Mouse (Mus musculus) induced T-regulatory cell, adult 2 months (primary cell): Measurements from ENCODE around the gene Lipa.

Experiments
- DNase-seq: peaks from one replicate; pipeline ENCODE4 v3.0.0-alpha.2; 2012; ENCODE audit warnings: low read depth

Lipa gene

DNA sequence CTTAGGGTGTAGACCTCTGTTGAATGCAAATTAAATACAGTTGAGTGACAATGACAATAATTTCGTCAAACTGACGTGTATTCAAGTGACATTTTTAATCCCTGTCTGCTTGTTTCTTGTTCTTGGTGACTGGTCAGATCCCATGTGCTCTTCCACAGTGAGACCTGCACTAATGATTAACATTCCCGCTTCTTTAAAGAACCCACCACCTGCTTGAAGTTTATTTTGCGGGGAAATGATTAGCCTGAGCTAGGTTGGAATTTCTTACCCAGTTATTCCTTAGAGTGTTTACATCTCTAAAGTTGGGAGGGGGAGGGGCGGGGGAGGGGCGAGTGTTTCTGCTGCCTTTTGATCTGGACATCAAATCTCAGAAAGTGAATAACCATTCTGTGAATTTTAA lies 59.1 kb downstream of the Lipa start:
- DNase-seq, result no peak

DNA sequence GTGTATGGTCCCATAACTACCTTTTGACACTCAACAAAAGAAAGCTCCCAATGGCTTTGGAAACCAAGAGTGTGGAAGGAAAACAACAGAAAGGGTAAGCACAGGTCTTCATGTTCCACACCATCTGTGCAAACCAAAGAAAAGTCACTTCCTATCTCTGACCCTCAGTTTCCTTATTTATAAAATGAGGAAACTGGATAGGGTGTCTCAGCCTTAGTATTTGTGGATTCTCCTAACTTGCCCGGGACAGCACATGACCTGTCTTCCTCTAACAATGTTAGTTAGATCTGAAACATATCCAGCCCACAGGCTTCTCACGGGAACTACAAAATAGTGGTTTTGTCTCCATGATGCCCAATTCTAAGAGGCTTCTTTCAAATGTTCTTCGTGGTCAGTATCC lies 62.8 kb downstream of the Lipa start:
- DNase-seq, result no peak

DNA sequence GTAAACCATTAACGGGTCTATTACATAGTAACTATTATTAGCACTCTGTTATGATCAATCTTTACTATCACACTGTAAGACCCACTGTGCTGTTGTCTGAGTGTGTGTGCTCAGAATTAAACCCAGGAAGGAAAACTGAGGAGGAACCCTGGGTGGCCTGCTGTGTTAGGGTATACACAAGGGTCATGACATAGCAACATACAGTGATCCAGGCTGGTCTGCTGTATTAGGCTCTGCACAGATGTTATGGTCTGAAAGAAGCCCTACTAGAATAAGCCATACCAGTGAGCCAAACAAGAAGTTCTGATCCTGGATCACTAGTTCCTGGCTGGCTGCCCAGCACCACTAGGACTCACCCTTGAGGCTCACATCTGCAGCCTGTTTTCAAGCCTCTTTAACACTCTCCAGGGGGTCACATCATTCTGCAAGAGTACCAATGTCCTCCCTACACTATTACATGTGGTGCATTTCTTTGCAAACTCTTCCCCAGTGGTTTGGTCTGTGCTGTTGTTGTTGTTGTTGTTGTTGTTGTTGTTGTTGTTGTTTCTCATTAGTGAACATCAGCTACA lies 65.7 kb downstream of the Lipa start:
- DNase-seq, result no peak

DNA sequence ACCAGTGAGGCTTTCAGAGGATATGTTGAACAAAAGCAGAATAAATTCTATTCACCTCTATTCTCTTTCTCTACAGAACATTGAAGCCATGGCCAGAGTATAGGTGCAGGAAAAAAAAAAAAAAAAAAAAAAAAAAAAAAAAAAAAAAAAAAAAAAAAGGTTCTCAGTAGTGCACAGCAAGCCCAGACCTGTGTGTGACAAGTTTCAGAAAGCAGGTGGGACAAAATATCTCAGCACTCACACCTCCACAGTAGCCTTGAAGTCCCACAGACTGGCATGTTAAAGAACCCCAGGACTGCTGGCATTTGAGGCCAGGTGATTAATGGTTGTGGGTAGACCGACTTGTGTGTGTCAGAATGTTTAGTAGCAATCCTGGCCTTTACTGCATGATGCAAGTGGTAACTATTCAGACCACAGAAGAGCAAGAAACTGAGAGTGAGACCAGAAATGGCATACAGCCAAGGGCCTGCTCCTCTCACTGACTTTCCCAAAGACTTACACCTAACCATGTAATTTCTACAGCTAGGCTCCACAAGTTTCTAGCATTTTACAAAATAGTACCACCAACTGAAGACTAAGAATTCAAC lies 76.4 kb downstream of the Lipa start:
- no peak for DNase-seq

DNA sequence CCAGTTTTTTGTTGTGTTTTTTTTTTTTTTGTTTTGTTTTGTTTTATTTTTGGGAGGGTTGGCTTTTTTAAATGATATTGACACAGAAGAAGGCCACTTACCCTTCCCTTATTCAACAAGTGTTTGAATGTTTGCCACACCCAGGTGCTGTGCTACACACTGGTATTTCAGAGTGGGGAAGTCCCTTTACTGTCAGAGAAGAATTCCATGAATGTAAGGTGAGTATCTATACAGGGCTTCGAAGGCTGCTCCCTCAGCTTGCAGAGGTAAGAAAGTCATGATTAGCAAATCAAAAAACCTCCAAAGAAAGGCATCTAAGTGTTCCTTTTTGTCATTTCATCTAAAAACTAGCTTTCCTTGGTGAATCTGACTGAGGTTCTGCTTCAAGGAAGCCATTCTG lies 78.4 kb downstream of the Lipa start:
- DNase-seq, result no peak

DNA sequence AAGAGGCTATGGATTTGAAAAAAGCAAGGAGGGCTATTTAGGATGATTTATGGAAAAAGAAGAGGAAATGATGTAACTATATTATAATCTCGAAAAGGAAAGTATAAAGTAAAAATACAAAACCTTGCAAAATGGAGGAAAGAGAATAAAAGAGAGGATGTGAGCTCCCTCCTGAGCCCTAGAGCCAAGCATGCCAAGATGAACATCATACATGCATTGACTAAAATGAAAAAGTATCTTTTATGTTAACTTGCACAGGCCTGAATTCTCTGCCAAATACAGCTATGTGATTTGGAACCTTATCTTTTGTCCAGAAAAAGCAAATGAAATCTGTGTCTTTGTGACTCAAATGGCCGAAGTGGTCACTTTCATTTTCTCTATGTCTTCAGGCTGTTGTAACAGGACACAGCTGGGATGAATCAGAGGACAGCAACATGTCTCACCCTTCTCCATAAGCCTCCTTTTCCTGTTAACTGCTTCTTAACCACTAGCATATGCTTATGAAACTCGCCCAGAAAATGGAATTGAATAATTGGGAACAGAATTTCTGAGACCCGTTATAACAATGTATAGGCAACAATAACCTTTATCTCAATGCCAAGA lies 81.8 kb downstream of the Lipa start:
- DNase-seq, result no peak

DNA sequence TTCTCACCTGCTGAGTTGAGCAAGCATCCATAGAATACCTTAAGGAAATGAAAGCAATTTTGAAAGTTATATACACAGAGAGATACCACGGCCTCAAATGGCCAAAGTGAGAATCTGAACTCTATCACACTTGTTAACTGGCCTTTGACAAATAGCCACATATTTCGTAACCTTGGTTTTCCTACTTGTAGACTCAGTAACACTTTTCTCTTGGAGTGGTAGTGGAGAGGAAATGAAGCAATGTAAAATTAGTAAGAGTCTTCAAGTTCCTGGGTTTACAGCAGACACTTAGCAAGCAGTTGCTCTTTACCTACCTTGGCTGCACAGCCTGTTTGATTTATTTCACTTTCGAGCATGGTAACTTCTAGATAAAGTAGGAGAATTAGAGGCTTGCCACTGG lies 82.5 kb downstream of the Lipa start:
- DNase-seq, result no peak
